Mouse (Mus musculus) midbrain, embryonic 11.5 days (tissue): ENCODE results near the gene Mrps12. TPM values are rescaled to one million over a fixed set of nuclear protein-coding genes. Genes with fewer than 3 reads are reported as not detected.

Source experiments
- polyA plus RNA-seq: library from polyadenylated mRNA; unstranded; fragments of >200 nt; fragmentation: Nextera tagmentation; extraction: Ambion mirVana; gene quantifications from 2 replicates; pipeline ENCODE4 v1.2.1, GENCODE M21; 2014

Gene Mrps12
- polyA plus RNA-seq, 1 experiment from 2014 or later = 127 TPM

Other genes with a start within 250 kb of the Mrps12 start
- not detected in 2 replicates for gene Ifnl2, start 231.4 kb downstream of the Mrps12 start, polyA plus RNA-seq
- not detected in 2 replicates for gene Ifnl3, start 219.0 kb downstream of the Mrps12 start, polyA plus RNA-seq
- gene Sycn, start 200.9 kb downstream of the Mrps12 start, polyA plus RNA-seq = not detected in 2 replicates
- gene Nccrp1, start 194.6 kb downstream of the Mrps12 start, polyA plus RNA-seq = not detected in 2 replicates
- 23.8 and 27.8 TPM in 2 replicates for gene Samd4b, start 143.7 kb downstream of the Mrps12 start, polyA plus RNA-seq
- gene Pak4, start 143.6 kb downstream of the Mrps12 start, polyA plus RNA-seq = 29.6 and 32.5 TPM in 2 replicates
- gene Acp7, start 110.5 kb downstream of the Mrps12 start, polyA plus RNA-seq = not detected in 2 replicates
- gene Fbxo27, start 49.0 kb downstream of the Mrps12 start, polyA plus RNA-seq = 3.8 TPM in 2 replicates
- 5.8 and 6.0 TPM in 2 replicates for gene Fbxo17, start 25.0 kb downstream of the Mrps12 start, polyA plus RNA-seq
- 25.9 and 27.7 TPM in 2 replicates for gene Sars2, start 172 bp upstream of the Mrps12 start, polyA plus RNA-seq
- not detected in 2 replicates for gene Ccer2, start 14.4 kb upstream of the Mrps12 start, polyA plus RNA-seq
- 66.2 and 76.5 TPM in 2 replicates for gene Sirt2, start 24.9 kb upstream of the Mrps12 start, polyA plus RNA-seq
- gene Nfkbib, start 25.7 kb upstream of the Mrps12 start, polyA plus RNA-seq = 39.0 and 43.9 TPM in 2 replicates
- gene Rinl, start 47.1 kb upstream of the Mrps12 start, polyA plus RNA-seq = 1.9 and 2.5 TPM in 2 replicates
- gene Hnrnpl, start 66.7 kb upstream of the Mrps12 start, polyA plus RNA-seq = 331 and 342 TPM in 2 replicates
- 80.5 and 81.7 TPM in 2 replicates for gene Ech1, start 83.4 kb upstream of the Mrps12 start, polyA plus RNA-seq
- gene Lgals4, start 92.0 kb upstream of the Mrps12 start, polyA plus RNA-seq = 1.3 and 1.7 TPM in 2 replicates
- 0.97 and 1.4 TPM in 2 replicates for gene Lgals7, start 122.0 kb upstream of the Mrps12 start, polyA plus RNA-seq
- gene Capn12, start 139.6 kb upstream of the Mrps12 start, polyA plus RNA-seq = 0.17 and 0.42 TPM in 2 replicates
- 141 and 144 TPM in 2 replicates for gene Actn4, start 220.5 kb upstream of the Mrps12 start, polyA plus RNA-seq
- 392 and 400 TPM in 2 replicates for gene Eif3k, start 240.0 kb upstream of the Mrps12 start, polyA plus RNA-seq
- gene Map4k1, start 240.2 kb upstream of the Mrps12 start, polyA plus RNA-seq = 4.1 and 5.5 TPM in 2 replicates